Mouse (Mus musculus) bone marrow macrophage, adult 2 months (primary cell): ENCODE results near the gene Kcnk5.

Experiments
- CTCF ChIP-seq: IDR thresholded peaks from 2 replicates; pipeline ENCODE4 v1.5.1; 2012; ENCODE audit warnings: low read depth, mild to moderate bottlenecking, low read length, moderate library complexity
- POLR2A ChIP-seq: IDR thresholded peaks from 2 replicates; pipeline ENCODE4 v1.6.1; 2012; ENCODE audit warnings: mild to moderate bottlenecking, low read depth, low read length, borderline replicate concordance

DNA sequence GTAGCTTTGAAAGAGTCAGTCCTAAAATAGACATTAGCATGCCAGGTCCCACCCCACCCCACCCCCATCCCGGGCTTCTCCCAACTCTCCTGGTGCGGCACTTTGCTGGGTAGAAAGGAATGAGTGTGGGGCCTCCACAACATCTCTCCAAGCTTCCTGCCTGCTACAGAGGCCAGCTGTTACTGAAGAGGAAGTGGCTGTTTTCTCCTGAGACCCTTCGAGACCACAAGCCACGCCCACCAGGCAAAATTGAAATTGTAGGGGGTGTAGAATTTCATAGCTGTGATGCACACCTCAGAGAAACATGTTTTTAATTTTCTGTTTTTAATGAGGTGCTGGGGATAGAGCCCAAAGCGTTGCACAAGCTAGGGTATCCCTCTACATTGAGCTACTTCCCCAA lies 60.7 kb downstream of the Kcnk5 start:
- TF ChIP-seq CTCF, result no peak
- no peak for TF ChIP-seq POLR2A
